Mouse (Mus musculus) embryonic facial prominence, embryonic 12.5 days (tissue): Measurements from ENCODE around the gene Prrg2. TPM values are rescaled to one million over a fixed set of nuclear protein-coding genes. Genes with fewer than 3 reads are reported as not detected.

Experiments used
- ATAC-seq: fragments of 200-750 bp; cut with Nextera tagmentation; 2 replicates; pipeline ENCODE4 v1.8.0; 2017; ENCODE audit not compliant: insufficient number of reproducible peaks, insufficient read depth, low FRiP score, low TSS enrichment
- H3K27ac ChIP-seq: fragments of 300-500 bp; sonication (generic); 2 replicates; pipeline ENCODE4 v1.5.1; 2016; ENCODE audit warnings: mild to moderate bottlenecking
- H3K27me3 ChIP-seq: fragments of 300-500 bp; sonication (generic); 2 replicates; pipeline ENCODE4 v1.6.1; 2016; ENCODE audit warnings: mild to moderate bottlenecking, moderate library complexity
- H3K36me3 ChIP-seq: fragments of 300-500 bp; sonication (generic); 2 replicates; pipeline ENCODE4 v1.6.1; 2016; ENCODE audit warnings: mild to moderate bottlenecking
- H3K4me1 ChIP-seq: fragments of 300-500 bp; sonication (generic); 2 replicates; pipeline ENCODE4 v1.6.1; 2016
- H3K4me2 ChIP-seq: fragments of 300-500 bp; sonication (generic); replicated peaks from 2 replicates; pipeline ENCODE4 v1.6.1; 2016; ENCODE audit warnings: mild to moderate bottlenecking, moderate library complexity
- H3K4me3 ChIP-seq: fragments of 300-500 bp; sonication (generic); 2 replicates; pipeline ENCODE4 v1.5.1; 2016; ENCODE audit warnings: mild to moderate bottlenecking
- H3K9ac ChIP-seq: fragments of 300-500 bp; sonication (generic); 2 replicates; pipeline ENCODE4 v1.6.1; 2016; ENCODE audit warnings: mild to moderate bottlenecking, moderate library complexity
- H3K9me3 ChIP-seq: fragments of 300-500 bp; sonication (generic); 2 replicates; pipeline ENCODE4 v1.6.1; 2016; ENCODE audit warnings: mild to moderate bottlenecking, moderate library complexity
- WGBS: fragments of 180-500 bp; shearing (Covaris S2); methylation state at CpG from one replicate; pipeline ENCODE4 v1.1.7; 2016; 5-methylcytosine and 5-hydroxymethylcytosine counted together
- polyA plus RNA-seq: library from polyadenylated mRNA; unstranded; fragments of >200 nt; fragmentation: Nextera tagmentation; extraction: Ambion mirVana; gene quantifications from 2 replicates; pipeline ENCODE4 v1.2.1, GENCODE M21; 2016

Prrg2 gene
- polyA plus RNA-seq, 1 experiment from 2014 or later = 23.9 TPM

DNA sequence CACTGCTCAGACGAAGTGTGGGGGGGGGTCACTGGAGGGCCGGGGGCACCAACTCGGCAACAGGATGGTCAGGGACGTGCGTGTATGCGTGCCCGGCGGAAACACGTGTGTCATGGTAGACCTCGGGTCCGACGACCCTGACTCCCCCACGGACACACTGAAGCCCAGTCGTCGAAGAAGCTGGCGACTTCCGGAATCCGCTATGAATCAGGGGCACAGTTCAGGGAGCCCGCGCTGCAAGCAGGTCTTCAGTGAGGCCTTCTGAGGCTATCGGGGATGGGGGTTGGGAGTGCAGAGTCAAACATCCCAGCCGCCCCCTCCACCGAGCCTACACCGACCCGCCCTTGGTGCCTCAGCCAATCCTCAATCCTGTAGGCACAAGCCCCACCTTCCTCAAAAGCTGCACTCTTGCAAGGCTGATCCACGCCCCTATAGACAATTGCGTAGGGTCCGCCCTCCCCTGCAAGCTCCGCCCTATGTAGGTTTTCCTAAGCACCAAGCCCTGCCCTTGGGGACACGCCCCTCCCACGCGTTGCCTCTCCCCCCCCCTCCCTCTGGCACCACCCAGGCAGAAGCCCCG, 8.5 kb downstream of the Prrg2 start:
- Histone ChIP-seq H3K27ac (peak overlapping the region; percentile 100), H3K36me3 (peaks cover 16% of the 10 kb centered on the region), H3K4me3 (peak overlapping the region; percentile 78), H3K27me3 (no peaks in the 10 kb centered on the region), H3K9ac (peak overlapping the region; percentile 94), H3K4me1 (peaks cover 22% of the 10 kb centered on the region), H3K9me3 (no peaks in the 10 kb centered on the region), H3K4me2 (peak overlapping the region; percentile 88)
- WGBS = under 1% methylated on average over 33 of the region's 33 CpGs
- peak; percentile 93 for ATAC-seq

DNA sequence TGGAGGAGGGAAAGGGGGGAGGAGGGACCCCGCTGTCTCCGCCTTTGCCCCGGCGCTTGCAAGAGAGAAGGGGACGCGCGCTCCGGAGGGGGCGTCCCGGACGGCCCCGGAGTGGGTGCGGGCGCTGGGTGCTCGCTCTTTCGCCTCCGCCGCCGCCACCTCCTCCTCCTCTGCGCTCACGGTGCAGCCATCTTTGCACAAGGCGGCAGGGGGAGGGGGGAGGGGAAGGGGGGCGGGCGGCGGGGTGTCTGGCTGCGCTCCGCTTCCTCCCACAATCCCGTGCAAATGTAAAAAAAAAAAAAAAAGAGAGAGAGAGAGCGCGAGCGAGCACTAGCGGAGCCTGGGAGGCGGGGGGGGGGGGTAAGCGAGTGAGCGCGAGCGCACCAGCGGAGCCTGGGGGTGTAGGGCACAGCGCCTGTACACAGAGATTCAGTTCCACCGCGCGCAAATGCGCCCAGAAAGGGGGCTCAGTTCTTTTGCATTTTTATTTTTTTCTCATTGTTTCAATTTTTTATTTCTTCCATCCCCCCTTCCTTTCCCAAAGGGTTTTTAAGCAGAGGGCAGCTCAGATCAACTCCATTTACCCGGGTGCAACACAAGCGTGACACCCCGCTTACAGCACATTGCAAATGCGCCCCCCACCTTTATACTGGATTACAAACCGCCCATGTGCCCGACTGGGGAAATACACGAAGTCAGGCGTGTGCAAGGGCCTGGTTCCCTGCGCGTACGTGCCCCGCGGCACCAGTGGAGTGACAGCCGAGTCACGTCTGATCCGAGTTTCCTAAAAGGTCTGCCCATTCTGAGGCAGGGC, 9.2 kb downstream of the Prrg2 start:
- Histone ChIP-seq H3K9ac (peak overlapping the region; percentile 94), H3K4me2 (peak overlapping the region; percentile 88), H3K27ac (peak overlapping the region; percentile 100), H3K9me3 (no peaks in the 10 kb centered on the region), H3K4me3 (peak overlapping the region; percentile 78), H3K27me3 (no peaks in the 10 kb centered on the region), H3K36me3 (peaks cover 23% of the 10 kb centered on the region), H3K4me1 (peaks cover 20% of the 10 kb centered on the region; the same call in 1 of the 2 replicates)
- ATAC-seq = peak; percentile 48
- WGBS = 1% methylated on average over 45 of the region's 59 CpGs

DNA sequence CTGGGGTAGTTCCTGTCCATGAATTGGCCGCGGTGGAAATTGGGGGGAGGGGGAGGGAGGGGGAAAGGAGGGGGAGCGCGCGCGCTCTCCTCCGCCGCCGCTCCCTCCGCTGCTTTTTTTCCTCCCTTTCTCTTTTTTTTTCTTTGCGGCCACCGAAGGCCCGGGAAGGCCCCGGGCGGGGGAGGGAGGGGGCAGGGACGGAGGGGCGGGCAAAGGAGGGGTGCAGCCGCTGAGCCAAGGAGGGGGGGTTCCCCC, 9.7 kb downstream of the Prrg2 start, which contains the start of gene Prr12:
Prr12 (minus strand) TSS at position 20 of the 255 bp plus-strand sequence.
- peak within 1 kb of the TSS; percentile 94 for H3K9ac ChIP-seq
- peaks cover 29% of the 10 kb centered on the region for H3K36me3 ChIP-seq
- peak within 1 kb of the TSS; percentile 100 for H3K27ac ChIP-seq
- H3K4me3 ChIP-seq = peak within 1 kb of the TSS; percentile 78
- 0% methylated on average over 2 of the region's 18 CpGs for WGBS
- peaks cover 20% of the 10 kb centered on the region; the same call in 1 of the 2 replicates for H3K4me1 ChIP-seq
- no peaks in the 10 kb centered on the region for H3K9me3 ChIP-seq
- peak within 1 kb of the TSS; percentile 88 for H3K4me2 ChIP-seq
- no peaks in the 10 kb centered on the region for H3K27me3 ChIP-seq
- no peak for ATAC-seq

DNA sequence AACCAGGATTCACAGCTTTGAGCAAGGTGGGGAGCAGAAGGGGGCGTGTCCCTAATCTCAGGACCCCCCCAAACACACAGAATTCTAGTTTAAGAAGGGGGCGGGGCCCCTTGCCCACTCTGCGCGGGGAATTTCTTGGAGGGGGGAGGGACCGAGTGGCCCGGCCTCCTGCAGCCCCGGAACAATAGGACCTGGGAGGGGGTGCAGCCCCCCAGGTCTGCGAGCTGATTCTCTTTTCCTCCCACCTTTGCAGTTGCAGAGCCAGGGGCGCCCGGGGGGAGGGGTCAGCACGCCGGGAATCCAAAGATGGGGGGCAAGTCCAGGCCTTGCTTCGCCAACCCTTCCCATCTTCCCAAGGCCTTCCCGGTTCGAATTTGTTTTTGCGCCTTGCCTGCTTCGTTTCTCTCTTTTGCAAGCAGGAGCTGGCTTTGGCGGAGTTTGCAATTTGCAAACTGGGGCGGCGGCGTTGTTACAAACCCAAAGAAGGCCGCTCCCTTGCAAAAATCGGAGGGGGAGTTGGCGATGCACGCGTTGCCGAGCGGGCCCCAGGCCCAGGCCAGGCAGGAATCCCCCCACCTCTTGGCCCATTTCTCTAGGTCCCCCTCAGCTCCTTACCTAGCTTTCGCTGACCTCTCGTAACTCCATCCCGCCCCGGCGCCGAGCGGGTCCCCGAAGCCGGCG, 10.2 kb downstream of the Prrg2 start:
- H3K27ac ChIP-seq = peak overlapping the region; percentile 100
- H3K4me2 ChIP-seq = peak overlapping the region; percentile 88
- WGBS = under 1% methylated on average over 38 of the region's 38 CpGs
- no peak for ATAC-seq
- H3K27me3 ChIP-seq = no peaks in the 10 kb centered on the region
- no peaks in the 10 kb centered on the region for H3K9me3 ChIP-seq
- H3K4me1 ChIP-seq = peaks cover 20% of the 10 kb centered on the region; the same call in 1 of the 2 replicates
- peak overlapping the region; percentile 78 for H3K4me3 ChIP-seq
- peaks cover 33% of the 10 kb centered on the region for H3K36me3 ChIP-seq
- H3K9ac ChIP-seq = peak overlapping the region; percentile 94

DNA sequence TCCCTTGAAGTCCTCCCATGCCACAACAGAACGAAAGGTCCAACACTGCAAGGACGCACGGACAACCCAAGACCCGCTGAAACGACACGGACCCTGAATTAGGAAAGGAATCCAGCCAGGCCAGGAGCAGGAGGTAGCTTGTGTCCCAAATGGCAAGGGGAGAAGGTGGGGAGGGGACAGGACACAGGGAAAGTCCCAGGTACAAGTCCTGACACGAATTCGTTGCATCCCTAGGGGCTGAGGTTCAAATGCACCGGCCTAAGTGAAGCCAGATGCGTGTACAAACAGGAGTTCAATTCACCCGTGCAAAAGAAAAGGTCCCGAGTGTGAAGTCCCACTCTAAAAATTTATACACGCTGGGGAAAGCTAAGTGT, 10.9 kb downstream of the Prrg2 start:
- Histone ChIP-seq H3K9ac (peak overlapping the region; percentile 94), H3K9me3 (no peaks in the 10 kb centered on the region), H3K27ac (peak overlapping the region; percentile 100), H3K4me2 (peak overlapping the region; percentile 88), H3K4me1 (peaks cover 23% of the 10 kb centered on the region; the same call in 1 of the 2 replicates), H3K27me3 (no peaks in the 10 kb centered on the region), H3K4me3 (peak overlapping the region; percentile 78), H3K36me3 (peaks cover 41% of the 10 kb centered on the region)
- 1% methylated on average over 13 of the region's 13 CpGs for WGBS
- no peak for ATAC-seq

DNA sequence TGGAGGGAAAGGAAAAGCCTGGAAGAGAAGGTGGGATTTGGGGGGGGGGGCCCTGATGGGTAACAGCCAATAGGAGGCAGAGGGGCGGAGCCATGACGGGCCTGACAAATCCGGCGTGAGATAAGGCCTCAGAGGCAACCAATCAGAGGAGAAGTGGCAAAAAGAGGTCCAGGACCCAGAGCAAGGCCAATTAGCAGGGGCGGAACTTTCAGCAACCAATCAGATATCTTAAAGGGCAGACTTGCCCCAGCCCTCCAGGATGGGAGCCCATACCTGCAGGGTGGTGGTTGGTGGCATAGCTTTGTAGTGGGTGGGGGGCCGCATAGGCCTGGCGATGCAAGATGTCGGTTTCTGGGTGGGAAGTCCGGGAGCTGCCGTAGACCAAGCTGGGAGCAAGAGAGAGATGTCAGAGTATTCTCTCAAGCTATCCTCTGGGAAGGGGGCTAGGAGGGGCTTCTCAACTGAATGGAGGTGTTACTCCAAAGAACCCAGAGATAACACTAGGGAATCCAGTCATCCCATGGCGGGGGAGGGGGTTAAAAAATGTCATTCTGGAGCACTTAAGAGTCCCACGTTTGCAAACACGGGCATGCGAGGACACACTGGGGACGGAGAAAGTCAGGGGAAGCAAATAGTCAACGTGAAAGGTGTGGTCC, 11.4 kb downstream of the Prrg2 start:
- peak; percentile 8; the same call in 1 of the 2 replicates for ATAC-seq
- Histone ChIP-seq H3K9me3 (no peaks in the 10 kb centered on the region), H3K4me3 (peak overlapping the region; percentile 78), H3K9ac (peak overlapping the region; percentile 94), H3K36me3 (peaks cover 46% of the 10 kb centered on the region), H3K4me2 (peak overlapping the region; percentile 88), H3K27me3 (no peaks in the 10 kb centered on the region), H3K27ac (peak overlapping the region; percentile 100), H3K4me1 (peaks cover 25% of the 10 kb centered on the region; the same call in 1 of the 2 replicates)
- WGBS = 3% methylated on average over 16 of the region's 16 CpGs

DNA sequence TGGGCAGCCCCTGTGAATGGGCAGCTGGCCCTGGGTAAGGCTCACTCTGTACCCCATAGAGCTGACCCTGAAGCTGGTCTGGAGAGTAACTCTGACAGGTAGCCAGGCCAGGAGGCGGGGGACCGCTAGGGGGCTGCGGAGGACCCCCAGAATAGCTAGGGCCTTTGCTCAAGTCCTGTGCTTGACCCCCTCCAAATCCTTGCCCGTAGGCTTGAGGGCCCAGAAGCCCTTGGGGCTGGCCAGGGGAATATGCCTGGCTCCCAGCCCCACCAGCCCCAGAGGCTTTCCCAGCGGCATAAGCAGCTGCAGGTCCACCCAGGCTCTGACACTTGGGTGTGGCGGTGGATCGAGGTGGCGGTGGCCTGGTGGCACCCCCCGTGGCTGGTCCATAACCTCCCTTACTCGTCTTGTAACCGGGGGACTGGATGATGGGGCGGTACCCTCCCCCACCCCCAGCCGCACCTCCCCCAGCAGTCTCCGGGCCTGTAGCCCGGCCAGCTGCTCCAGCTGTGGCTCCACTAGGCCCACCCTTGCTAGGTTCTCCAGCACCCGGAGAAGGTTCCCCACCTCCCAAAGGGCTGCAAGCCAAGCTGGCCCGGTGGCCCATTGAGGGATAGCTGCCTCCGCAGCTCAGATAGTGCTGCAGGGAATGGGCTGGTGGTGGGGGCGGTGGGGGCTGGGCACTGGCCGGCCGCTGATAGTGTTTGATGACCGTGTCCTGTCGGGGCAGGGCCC, 13.4 kb downstream of the Prrg2 start:
- Histone ChIP-seq H3K9ac (no peak overlapping the region), H3K27me3 (no peaks in the 10 kb centered on the region), H3K4me1 (peaks cover 25% of the 10 kb centered on the region; the same call in 1 of the 2 replicates), H3K4me3 (no peak overlapping the region), H3K4me2 (no peak overlapping the region), H3K9me3 (no peaks in the 10 kb centered on the region), H3K36me3 (peaks cover 66% of the 10 kb centered on the region), H3K27ac (no peak overlapping the region)
- 95% methylated on average over 23 of the region's 23 CpGs for WGBS
- ATAC-seq = no peak

DNA sequence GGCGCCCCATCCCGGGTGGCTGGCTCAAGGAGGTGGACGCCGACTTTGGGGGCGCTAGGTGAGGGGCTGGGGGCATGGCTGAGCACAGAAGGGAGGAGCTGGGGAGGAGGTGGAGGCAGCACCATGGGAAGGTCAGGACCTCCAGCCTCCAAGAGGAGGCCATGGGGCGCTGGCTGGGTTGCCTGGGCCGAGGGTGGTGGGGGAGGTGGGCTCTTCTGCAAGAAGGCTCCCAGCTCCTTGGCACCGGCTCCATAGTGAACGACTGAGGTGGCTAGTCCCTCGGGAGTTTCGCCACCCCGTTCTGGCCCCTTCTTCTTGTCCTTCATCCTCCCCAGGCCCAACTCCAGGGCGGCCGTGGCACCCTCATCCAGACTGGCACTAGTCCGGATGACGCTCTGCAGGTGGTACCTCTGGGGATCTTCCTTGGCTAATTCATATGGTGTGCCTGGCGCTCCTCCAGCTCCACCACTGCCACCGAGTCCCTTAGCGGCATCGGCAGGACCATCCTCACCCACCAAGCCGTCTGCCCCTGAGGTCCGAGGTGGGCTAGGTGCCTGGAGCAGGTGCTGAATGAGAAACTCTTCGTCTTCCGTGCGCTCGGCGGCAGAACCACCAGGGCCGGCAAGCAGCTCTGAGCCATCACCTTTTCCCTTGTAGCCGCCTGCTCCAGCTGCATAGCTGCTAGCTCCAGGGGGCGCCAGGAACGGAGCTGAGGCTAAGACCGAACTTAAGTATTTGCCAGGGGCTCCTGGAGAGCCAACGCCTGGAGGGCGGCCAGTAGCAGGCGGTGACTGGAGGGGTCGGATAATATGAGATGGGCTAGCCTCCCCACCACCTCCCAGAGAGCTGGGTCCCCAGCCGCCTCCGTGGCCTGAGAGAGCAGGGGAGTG, 14.2 kb downstream of the Prrg2 start:
- Histone ChIP-seq H3K27me3 (no peaks in the 10 kb centered on the region), H3K9me3 (no peaks in the 10 kb centered on the region), H3K36me3 (peaks cover 74% of the 10 kb centered on the region), H3K4me2 (no peak overlapping the region), H3K9ac (no peak overlapping the region), H3K27ac (no peak overlapping the region), H3K4me1 (peaks cover 25% of the 10 kb centered on the region; the same call in 1 of the 2 replicates), H3K4me3 (no peak overlapping the region)
- WGBS = 91% methylated on average over 38 of the region's 38 CpGs
- ATAC-seq = no peak

DNA sequence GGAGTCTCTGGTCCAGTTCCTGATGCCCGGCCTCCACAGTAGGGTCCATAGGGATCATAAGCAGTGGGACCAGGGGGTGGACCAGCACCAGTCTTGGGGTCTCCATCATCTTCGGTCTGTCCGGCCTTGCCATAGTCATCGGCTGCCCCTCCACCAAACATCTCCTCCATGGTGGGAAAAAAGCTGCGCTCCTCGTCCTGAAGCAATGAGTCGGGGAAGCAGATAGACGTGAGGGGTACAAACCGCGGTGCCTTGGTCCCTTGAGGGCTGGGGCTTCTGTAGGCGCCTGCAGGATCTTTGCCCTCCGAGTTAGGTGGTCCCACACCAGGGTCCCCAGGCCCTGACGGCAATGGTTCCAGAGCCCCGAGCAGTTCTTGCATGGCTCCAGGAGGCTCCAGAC, 15.0 kb downstream of the Prrg2 start:
- no peak for ATAC-seq
- Histone ChIP-seq H3K27me3 (no peaks in the 10 kb centered on the region), H3K36me3 (peaks cover 81% of the 10 kb centered on the region), H3K4me3 (no peak overlapping the region), H3K27ac (no peak overlapping the region), H3K9me3 (no peaks in the 10 kb centered on the region), H3K4me2 (no peak overlapping the region), H3K4me1 (peaks cover 25% of the 10 kb centered on the region; the same call in 1 of the 2 replicates), H3K9ac (no peak overlapping the region)
- WGBS = 96% methylated on average over 14 of the region's 14 CpGs

DNA sequence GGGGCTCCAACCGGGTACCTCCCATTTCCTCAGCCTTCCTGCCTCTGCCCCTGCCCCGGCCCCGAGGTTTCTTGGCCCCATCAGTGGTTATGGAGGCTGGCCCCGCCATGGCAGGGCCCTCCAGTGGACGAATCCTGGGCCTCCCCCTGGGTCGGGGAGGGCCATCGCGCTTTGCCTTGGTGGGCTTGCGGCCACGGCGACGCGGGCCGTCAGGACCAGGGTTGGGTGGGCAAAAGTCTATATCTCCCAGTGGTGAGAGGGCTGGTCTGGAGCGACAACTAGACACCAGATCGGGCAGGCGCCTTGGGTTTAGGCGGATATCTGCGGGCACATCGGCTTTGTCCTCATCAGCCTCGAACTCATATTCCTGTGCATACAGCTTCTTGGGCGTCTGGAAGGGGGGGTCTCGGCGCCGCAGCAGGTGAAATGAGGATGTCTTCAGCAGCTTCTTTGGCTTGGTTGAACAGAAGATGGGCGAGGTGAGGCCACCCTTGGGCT, 15.6 kb downstream of the Prrg2 start:
- Histone ChIP-seq H3K4me3 (no peak overlapping the region), H3K36me3 (peaks cover 87% of the 10 kb centered on the region), H3K27ac (no peak overlapping the region), H3K4me1 (peaks cover 22% of the 10 kb centered on the region; the same call in 1 of the 2 replicates), H3K9me3 (no peaks in the 10 kb centered on the region), H3K27me3 (no peaks in the 10 kb centered on the region), H3K4me2 (no peak overlapping the region), H3K9ac (no peak overlapping the region)
- ATAC-seq = no peak
- WGBS = 94% methylated on average over 26 of the region's 26 CpGs
